Mouse (Mus musculus) spleen, postnatal 36 days (tissue): Measurements from ENCODE around the gene Pagr1a.
A peak's percentile ranks its signal among the peaks of the same experiment; 100 is the strongest.

Experiments
- DNase-seq, 2 experiments: peaks; one replicate each; pipeline ENCODE4 v3.0.0; 2022; ENCODE audit warnings: low spot score in 2 of 2, mixed read lengths in 1 of 2

Gene Pagr1a

DNA sequence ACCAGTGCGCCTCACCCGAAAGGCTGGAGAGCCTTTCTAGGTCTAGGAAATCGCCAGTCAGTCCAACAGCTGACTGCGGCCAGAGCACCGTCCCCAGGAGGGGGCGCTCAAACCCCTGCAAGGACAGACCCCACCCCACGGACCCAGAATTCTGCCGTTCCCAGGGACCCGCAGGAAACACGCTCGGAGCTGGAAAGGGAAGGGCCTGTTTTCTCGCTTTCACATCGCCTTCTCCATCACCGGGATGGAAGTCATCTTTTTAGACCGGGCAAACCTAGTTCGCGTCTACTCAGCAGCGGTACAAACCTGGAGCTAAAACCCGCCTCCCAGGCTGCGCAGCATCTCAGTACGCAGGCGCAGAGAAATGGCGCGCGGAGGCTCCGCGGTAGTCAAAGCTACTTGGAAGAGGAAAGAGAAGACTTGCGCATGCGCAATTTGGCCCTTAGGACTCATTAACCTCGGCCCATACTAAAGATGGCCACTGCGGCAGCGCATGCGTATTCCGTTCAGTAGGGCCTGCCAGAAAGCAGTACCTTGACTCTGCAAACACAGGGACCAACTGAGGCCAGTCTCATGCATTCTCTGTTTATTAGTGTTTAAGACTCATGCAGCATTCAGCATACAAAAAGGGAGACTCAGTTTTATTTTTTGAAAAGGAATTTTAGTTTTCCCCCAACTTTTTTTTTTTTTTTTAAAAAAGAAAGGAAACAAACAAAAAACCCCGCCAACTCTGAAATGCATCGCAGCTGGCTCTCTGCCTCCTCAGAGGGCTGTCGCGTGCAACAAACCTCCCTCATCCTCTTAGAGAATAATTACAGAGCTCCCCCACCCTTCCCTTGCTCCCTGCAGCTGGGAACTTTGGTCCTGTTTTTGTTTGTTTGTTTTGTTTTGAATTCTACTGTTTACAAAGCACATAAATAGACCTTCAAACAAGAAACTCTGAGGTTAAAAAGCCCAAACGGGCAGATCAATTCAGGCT is at the start of gene Pagr1a:
Pagr1a (minus strand) TSS at position 382 of the 979 bp plus-strand sequence.
- DNase-seq: peak; percentile 97 to 98

GRCm38 (mm10) chr7:127066317-127066716 is 49.2 kb upstream of the Pagr1a start:
- DNase-seq: no peak

DNA sequence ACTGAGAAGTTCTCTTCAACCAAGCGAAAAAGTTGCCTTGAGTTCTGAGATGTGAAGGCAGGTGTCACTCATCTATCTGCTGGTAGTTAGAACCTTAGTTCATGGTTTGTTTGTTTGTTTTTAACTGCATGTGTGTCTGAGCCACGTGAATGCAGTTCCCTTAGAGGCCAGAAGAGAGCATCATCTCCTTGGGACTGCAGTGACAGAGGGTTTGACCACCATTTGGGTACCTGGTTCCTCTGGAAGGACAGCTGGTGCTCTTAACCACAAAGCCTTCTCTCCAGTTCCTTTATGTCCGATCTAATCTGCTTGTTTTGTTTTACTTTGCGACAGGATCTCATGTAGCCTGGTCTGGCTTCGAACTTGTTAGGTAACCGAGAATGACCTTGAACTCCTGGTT is 48.4 kb upstream of the Pagr1a start:
- no peak for DNase-seq

GRCm38 (mm10) chr7:127055026-127055585 is 38.0 kb upstream of the Pagr1a start:
- DNase-seq: no peak

GRCm38 (mm10) chr7:127041851-127042672 is 24.9 kb upstream of the Pagr1a start, which contains the start of gene Kif22:
Gene Kif22, minus strand, starts transcription at chr7:127042471.
- peak; percentile 84 to 90 for DNase-seq

DNA sequence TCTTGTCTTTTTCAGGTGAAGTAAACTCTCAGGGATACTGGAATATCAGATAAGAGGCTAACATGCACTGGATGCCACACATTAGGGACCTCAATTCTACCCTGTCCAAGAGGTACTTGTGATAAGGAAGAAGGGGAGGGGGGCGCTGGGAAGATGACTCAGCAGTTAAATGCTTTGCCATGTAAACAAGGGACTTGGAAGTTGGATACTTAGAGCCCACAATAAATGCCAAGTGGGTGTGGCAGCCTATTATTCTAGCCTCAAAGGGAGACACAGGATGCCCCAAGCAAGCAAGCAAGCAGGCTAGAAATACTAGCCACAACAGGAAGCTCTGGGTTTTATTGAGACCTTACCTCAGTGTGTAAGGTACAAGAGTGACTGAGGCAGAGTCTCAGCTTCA is 14.1 kb upstream of the Pagr1a start:
- DNase-seq: no peak

DNA sequence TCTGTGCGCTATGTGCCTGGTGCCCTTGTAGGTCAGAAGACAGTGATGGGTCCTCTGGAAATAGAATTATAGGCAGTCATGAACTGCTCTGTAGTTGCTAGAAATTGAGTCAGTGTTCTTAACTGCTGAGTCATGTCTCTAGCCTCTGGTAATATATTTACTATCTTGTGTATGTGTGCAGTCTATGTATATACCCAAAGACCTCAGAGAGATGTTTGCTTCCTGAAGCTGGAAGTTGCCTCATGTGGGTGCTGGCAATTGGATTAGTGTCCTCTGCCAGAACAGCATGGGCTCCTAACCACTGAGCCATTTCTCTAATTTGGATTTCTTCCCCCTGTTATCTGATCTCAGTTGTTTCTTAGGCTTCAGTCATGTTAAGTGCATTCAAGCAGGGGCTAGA is 13.0 kb upstream of the Pagr1a start:
- no peak for DNase-seq

DNA sequence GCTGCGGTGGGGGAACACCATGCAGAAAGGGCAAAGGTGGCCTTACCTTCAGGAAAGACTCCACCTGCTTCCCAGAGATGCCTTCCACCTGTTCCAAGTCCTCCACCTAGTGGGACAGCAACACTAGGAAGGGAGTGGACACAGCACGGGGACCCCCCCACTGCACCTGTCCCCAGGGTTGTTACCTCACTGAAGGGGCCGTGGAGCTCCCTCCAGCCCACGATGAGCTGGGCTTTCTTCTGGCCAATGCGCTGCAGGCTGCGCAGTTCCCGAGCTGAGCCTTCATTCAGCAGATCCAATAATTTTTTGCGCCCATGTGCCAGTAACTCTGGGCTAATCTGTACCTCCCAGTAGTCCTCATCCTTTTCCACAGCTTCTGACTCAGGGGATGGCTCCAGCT is 10.7 kb upstream of the Pagr1a start:
- no peak for DNase-seq

DNA sequence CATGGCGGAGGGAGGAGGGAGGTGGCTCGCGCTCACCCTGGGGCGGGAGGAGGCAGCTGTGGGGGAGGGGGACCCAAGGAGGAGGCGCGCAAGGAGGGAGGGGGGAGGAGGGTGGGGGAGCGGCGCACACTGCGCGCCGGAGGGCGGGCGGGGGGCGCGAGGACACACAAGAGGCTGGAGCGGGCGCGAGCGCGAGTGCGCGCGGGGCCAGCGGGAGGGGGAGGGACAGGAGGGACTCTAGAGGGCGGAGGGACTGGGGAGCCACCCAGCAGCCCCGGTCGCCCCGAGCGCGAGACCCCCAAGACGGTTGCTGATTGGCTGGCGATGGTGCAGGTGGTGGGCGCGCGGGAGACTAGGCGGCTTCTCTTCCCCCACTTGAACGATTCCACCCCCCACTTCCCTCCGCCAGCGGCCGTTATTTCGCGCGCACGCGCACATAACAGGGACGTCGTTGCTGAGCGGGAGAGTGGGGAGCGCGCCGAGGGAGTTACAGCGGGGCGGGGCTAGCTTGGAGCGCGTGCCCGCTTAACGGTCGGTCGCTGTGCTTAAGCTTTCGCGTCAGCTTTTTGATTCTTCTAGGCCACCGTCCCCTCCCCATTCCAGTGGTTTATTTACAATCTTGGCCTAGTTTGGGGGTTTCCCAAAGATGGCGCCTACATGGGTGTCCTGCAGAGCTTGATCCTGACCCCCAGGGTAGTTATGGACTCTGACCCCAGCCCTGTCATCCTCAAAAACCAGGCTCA is 10.0 kb upstream of the Pagr1a start, which contains the start of gene Maz:
Maz (minus strand) TSS at position 54 of the 743 bp plus-strand sequence.
- DNase-seq: peak; percentile 99

DNA sequence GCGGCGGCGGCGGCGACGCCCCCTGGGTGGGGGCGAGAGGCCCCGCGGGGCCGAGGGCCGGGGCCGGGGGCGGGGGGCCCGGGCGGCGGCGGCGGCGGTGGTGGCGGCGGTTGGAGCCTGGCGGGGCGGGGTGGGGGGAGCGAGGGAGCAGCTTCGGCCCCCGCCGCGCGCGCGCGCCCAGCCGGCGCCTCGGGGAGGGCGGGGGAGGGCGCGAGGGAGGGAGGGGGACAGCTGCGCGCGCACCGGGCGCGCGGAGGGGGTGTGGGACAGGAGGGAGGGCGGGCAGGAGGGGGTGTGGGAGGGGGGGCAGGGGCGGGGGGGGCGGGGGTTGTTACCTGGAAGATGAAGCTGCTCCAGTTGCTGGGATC is 9.4 kb upstream of the Pagr1a start:
- DNase-seq: peak in 1 of 2 experiments; percentile 78

DNA sequence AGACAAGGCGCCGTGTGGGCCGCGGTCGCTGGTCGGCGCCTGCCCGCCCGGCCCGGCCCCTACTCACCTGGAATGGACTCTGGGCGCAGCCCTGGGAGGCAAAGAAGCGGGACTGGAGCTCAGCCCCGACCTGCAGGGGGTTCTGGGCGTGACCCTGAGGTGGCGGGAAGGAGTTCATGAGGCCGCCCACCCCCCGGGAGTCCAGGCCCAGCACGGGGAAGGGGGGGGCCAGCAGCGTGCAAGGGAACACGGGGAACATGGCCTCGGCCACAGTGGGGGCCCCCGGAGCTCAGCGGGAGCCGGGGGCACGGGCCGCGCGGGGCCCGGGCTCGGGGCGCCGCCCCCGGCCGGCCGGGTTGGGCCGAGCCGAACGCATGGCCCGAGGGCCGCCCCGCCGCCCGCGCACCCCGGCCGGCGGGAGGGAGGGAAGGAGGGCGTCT is 9.0 kb upstream of the Pagr1a start:
- DNase-seq: peak; percentile 70 to 73

GRCm38 (mm10) chr7:127025556-127026160 is 8.5 kb upstream of the Pagr1a start:
- DNase-seq: peak in 1 of 2 experiments; percentile 50

DNA sequence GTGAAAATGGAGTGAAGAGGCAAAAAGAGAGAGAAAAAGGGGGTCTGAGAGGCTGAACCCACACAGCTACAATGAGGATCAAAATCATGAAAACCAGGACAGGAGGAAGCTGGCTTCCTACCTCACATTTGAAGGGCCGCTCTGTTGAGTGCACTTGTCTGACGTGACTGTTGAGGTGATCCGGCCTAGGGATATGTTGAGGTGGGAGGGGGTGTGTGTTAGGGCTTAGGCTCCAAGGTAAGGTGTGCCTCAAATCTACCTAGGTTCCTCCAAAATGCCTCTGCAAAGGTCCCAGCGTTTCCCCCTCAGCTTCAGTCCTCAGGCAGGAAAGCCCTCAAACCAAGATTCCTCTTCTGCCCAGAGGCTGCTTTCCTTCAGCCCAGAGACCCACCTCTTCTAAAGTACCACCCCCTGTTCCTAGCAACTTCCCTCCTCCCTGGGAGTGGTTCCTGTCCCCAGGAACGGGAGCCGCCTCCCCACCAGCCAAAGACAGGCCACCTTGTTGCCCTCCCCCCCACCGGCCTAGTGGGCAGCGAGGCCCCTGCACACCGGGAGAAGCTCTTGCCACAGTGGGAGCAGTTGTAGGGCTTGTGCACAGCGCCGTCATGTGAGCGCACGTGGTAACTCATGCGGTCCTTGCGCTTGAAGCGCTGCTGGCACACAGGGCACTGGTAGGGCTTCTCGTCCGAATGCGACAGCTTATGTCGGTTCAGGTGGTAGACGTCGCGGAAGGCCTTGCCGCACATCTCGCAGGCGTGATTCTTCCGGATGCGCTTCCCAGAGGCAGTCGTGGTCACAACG is 7.8 kb upstream of the Pagr1a start:
- peak; percentile 83 to 85 for DNase-seq

- peak in 1 of 2 experiments; percentile 36 for DNase-seq
These were observed 6.9 kb upstream of the Pagr1a start for GRCm38 (mm10) chr7:127023896-127024690.

- DNase-seq: no peak
These were observed 6.1 kb upstream of the Pagr1a start for GRCm38 (mm10) chr7:127023272-127023691.

GRCm38 (mm10) chr7:127022528-127023271 is 5.5 kb upstream of the Pagr1a start:
- no peak for DNase-seq

- no peak for DNase-seq
These were observed 4.7 kb upstream of the Pagr1a start for GRCm38 (mm10) chr7:127021563-127022527.
